ENCODE assay signal across 13 mouse cellular contexts in the genomic region with DNA sequence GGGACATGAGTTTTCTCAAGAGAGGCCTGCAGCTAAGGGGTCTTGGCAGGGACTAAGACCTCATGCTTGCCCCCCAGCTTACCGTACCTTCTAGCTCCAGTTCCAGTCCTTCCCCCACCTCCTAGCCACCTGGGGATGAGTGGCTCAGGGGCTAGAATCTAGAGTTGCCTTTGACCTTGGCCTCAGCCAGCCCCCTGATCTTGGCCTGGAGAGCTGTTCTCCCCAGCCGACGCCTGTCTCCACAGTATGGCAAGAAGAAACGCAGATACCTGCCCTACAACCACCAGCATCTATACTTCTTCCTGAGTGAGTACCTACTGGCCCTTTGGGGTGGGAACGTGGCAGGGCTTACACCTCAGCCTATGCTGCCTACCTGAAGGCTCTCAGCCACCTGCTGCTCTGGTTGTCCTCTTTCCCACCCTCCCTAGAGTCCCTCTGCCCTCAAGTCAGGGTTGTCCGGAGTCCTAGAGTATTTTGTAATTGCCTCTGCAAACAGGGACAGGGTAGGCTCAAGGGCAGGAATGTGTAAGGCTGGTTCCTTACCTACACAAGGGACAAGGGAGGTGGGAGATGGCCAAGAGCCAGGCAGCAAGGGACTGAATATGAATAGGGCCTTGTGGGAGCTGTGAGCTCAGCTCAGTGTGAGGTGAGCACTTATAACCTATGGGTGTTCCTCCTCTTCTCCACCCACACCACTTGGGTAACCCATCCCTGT. TPM values are rescaled to one million over a fixed set of nuclear protein-coding genes. Genes with fewer than 3 reads are reported as not detected.
"Had no signal": no experiment of that assay in that cellular context is flagged by ENCODE, and none has a peak within 500 bp of the region (broad histone marks: within the 10 kb centered on the region; RNA-seq: fewer than 3 reads in every experiment).

No protein-coding gene starts in this region.

- H3K4me2 ChIP-seq: limb, embryonic 12.5 days; liver, embryonic 11.5 days; midbrain, embryonic 13.5 days; neural tube, embryonic 15.5 days had no signal

- H3K4me3 ChIP-seq: layer of hippocampus, adult 2 months; limb, embryonic 12.5 days; midbrain, embryonic 13.5 days; neural tube, embryonic 15.5 days had no signal

- H3K9ac ChIP-seq: limb, embryonic 12.5 days; midbrain, embryonic 13.5 days; neural tube, embryonic 15.5 days had no signal

- DNase-seq: kidney, adult 9 months; right cerebral cortex, adult 18-20 months; right cerebral cortex, postnatal 25 days; thymus, adult 18-20 months; thymus, postnatal 14 days had no signal

- H3K9me3 ChIP-seq: limb, embryonic 12.5 days; midbrain, embryonic 13.5 days; neural tube, embryonic 15.5 days had no signal

- H3K27me3 ChIP-seq: limb, embryonic 12.5 days; midbrain, embryonic 13.5 days; neural tube, embryonic 15.5 days had no signal

- H3K27ac ChIP-seq: kidney, postnatal 0 days; layer of hippocampus, adult 2 months; limb, embryonic 12.5 days; midbrain, embryonic 13.5 days; neural tube, embryonic 15.5 days had no signal

- H3K4me1 ChIP-seq: midbrain, embryonic 13.5 days; neural tube, embryonic 15.5 days had no signal

- ATAC-seq: inflammation-experienced regulatory T-cells, adult 6 months; intestine, postnatal 0 days; midbrain, embryonic 13.5 days had no signal

RNA-seq across cellular contexts. Expression of a gene that starts 13.1 kb away (rescaled TPM):
- polyA plus RNA-seq: inflammation-experienced regulatory T-cells, adult 6 months had no signal

RNA-seq across cellular contexts. Expression of a gene that starts 53.0 kb away (rescaled TPM):
- polyA plus RNA-seq: inflammation-experienced regulatory T-cells, adult 6 months had no signal
